Mouse (Mus musculus): Measurements from ENCODE around the gene Lrrc74a.

DNA sequence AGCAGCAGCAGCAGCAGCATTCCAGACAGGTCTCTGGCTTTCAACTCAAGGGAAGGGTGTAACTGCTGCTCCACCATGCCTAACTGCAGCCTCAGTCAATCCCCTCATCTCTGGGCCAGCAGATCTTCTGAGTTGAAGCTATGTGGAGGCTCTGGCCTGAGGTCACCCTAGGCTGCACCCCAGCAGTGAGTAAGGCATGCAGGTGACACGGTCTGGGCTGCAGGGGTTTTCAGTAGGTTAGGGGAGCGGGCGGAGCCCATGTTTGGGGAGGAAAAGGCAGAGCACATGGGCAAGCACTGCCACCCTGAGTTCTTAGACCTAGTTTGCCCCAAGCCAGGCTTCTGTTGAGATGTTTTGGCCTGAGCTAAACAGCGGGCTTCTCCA is 33.2 kb upstream of the Lrrc74a start:
- TF ChIP-seq HCFC1 (IDR thresholded peaks at IDR 0.05; ENCODE audit: borderline replicate concordance, insufficient read depth, low read length), result no peak
- TF ChIP-seq ZC3H11A (IDR thresholded peaks at IDR 0.05; ENCODE audit: borderline replicate concordance, low read depth, low read length), result no peak

Data from ES-E14 (cell line).